Comparison of ENCODE assay signal across 9 mouse cellular contexts in genomic region chr7:109098145-109099018, GRCm38 (mm10). TPM values are rescaled to one million over a fixed set of nuclear protein-coding genes. Genes with fewer than 3 reads are reported as not detected.
DNase-seq lines count a peak whose midpoint lies in the region; ATAC-seq lines count a peak whose summit lies in the region.
"Had no signal": no experiment of that assay in that cellular context is flagged by ENCODE, and none has a peak within 500 bp of the region (broad histone marks: within the 10 kb centered on the region; RNA-seq: fewer than 3 reads in every experiment).

No protein-coding gene starts in this region.

- H3K36me3 ChIP-seq in limb, embryonic 11.5 days (ENCODE audit: control insufficient read depth, insufficient read depth, low read length): no peaks in the 10 kb centered on the region
- no peaks in the 10 kb centered on the region for H3K36me3 ChIP-seq in neural tube, embryonic 14.5 days (ENCODE audit: control insufficient read depth, insufficient read depth, low read length)
- H3K36me3 ChIP-seq: limb, embryonic 15.5 days had no signal

- H3K4me1 ChIP-seq in limb, embryonic 11.5 days (ENCODE audit: control insufficient read depth, insufficient read depth, low read length): no peaks in the 10 kb centered on the region
- H3K4me1 ChIP-seq in neural tube, embryonic 14.5 days (ENCODE audit: control insufficient read depth, insufficient read depth, low read length): no peaks in the 10 kb centered on the region
- H3K4me1 ChIP-seq: limb, embryonic 15.5 days had no signal

- intact Hi-C loops in heart, postnatal 36 days (cut with DNase I): loop anchor here (1.0 to 5.0 kb wide), 4 partner anchors 70 to 326 kb away; no protein-coding TSS in a partner anchor
- intact Hi-C loops in gastrocnemius, postnatal 14 days (cut with DNase I; ENCODE audit: low total_unique reads): loop anchor here (5.0 kb wide), 1 partner anchor 324 kb away; no protein-coding TSS in a partner anchor

- WGBS in limb, embryonic 11.5 days: 37% methylated on average over 6 of the region's 6 CpGs
- WGBS in neural tube, embryonic 14.5 days: 21% methylated on average over 6 of the region's 6 CpGs

- H3K27me3 ChIP-seq in limb, embryonic 11.5 days (ENCODE audit: control insufficient read depth, insufficient read depth, low read length): no peaks in the 10 kb centered on the region
- no peaks in the 10 kb centered on the region for H3K27me3 ChIP-seq in neural tube, embryonic 14.5 days (ENCODE audit: control insufficient read depth, insufficient read depth, low read length)
- H3K27me3 ChIP-seq: limb, embryonic 15.5 days had no signal

- no peak overlapping the region for H3K27ac ChIP-seq in limb, embryonic 11.5 days (replicated peaks; ENCODE audit: low read depth, low read length)
- no peak overlapping the region for H3K27ac ChIP-seq in neural tube, embryonic 14.5 days (ENCODE audit: low read depth, low read length)
- H3K27ac ChIP-seq: limb, embryonic 15.5 days had no signal

- no peak for ATAC-seq in limb, embryonic 11.5 days (ENCODE audit: insufficient number of reproducible peaks, low FRiP score, low TSS enrichment, low read depth)
- ATAC-seq in neural tube, embryonic 14.5 days (ENCODE audit: low read depth): peak; percentile 68

- H3K4me3 ChIP-seq in limb, embryonic 11.5 days (ENCODE audit: low read depth, low read length): no peak overlapping the region
- no peak overlapping the region for H3K4me3 ChIP-seq in neural tube, embryonic 14.5 days (ENCODE audit: low read depth, low read length)
- H3K4me3 ChIP-seq: limb, embryonic 15.5 days had no signal

- H3K9me3 ChIP-seq in limb, embryonic 11.5 days (ENCODE audit: control insufficient read depth, low read length): no peaks in the 10 kb centered on the region
- no peaks in the 10 kb centered on the region for H3K9me3 ChIP-seq in neural tube, embryonic 14.5 days (ENCODE audit: control insufficient read depth, low read length)
- H3K9me3 ChIP-seq: limb, embryonic 15.5 days had no signal

- no peak overlapping the region for H3K4me2 ChIP-seq in limb, embryonic 11.5 days (ENCODE audit: low read depth, severe bottlenecking)
- no peak overlapping the region for H3K4me2 ChIP-seq in neural tube, embryonic 14.5 days (ENCODE audit: low read depth, low read length)
- H3K4me2 ChIP-seq: limb, embryonic 15.5 days had no signal

- peak; percentile 55 to 56 for DNase-seq in left cerebral cortex, adult 18-20 months (ENCODE audit: low spot score in 2 of 2)
- no peak for DNase-seq in left cerebral cortex, adult 11 months (ENCODE audit: low spot score)
- DNase-seq in ZHBTc4 (ENCODE audit: low read depth, low spot score): peak; percentile 53
- peak; percentile 82 for DNase-seq in embryo, embryonic 10 days (ENCODE audit: low spot score)
- DNase-seq in heart, postnatal 36 days: peak; percentile 5 to 6
- peak; percentile 55 for DNase-seq in limb, embryonic 11.5 days (ENCODE audit: low spot score)
- no peak for DNase-seq in gastrocnemius, postnatal 14 days

- no peak overlapping the region for H3K9ac ChIP-seq in limb, embryonic 11.5 days (ENCODE audit: low read length)
- no peak overlapping the region for H3K9ac ChIP-seq in neural tube, embryonic 14.5 days (replicated peaks; ENCODE audit: low read depth, low read length)
- H3K9ac ChIP-seq: limb, embryonic 15.5 days had no signal

RNA-seq across cellular contexts. Expression of gene Ric3, which starts 15.3 kb away (rescaled TPM):
- 10 to 100 TPM; 61.5 to 65.4 TPM for total RNA-seq in left cerebral cortex, adult 18-20 months (2021)
- total RNA-seq in heart, postnatal 36 days (2021): under 1 TPM; 0.87 to 0.97 TPM
- polyA plus RNA-seq in limb, embryonic 11.5 days (2014; fragmentation: Nextera tagmentation; extraction: Ambion mirVana): 4.7 and 5.1 TPM in 2 replicates
- 34.6 and 35.2 TPM in 2 replicates for polyA plus RNA-seq in neural tube, embryonic 14.5 days (2014; fragmentation: Nextera tagmentation; extraction: Ambion mirVana)
- total RNA-seq in gastrocnemius, postnatal 14 days (2021): 1 to 10 TPM; 1.5 to 1.7 TPM

Comparison
In these comparisons a context has a peak if more than half of its experiments do, and no peak if none do; other contexts are left out.
1. DNase-seq: peak in left cerebral cortex, adult 18-20 months (2 of 2), ZHBTc4 (single experiment), embryo, embryonic 10 days (single experiment), heart, postnatal 36 days (2 of 2) and limb, embryonic 11.5 days (single experiment); none in left cerebral cortex, adult 11 months (single experiment) and gastrocnemius, postnatal 14 days (single experiment).
2. RNA of gene Ric3, which starts 15.3 kb away (total RNA-seq): 61.5 to 65.4 TPM in left cerebral cortex, adult 18-20 months; 1.5 to 1.7 TPM in gastrocnemius, postnatal 14 days and 0.87 to 0.97 TPM in heart, postnatal 36 days; every median in the first group is over 10 times any median in the second.